Mouse (Mus musculus) neural tube, embryonic 13.5 days (tissue): ENCODE measurements around the gene Nprl3. TPM values are rescaled to one million over a fixed set of nuclear protein-coding genes. Genes with fewer than 3 reads are reported as not detected.

ENCODE experiments used
- ATAC-seq: fragments of 200-750 bp; cut with Nextera tagmentation; 2 replicates; pipeline ENCODE4 v1.8.0; 2017; ENCODE audit warnings: low read depth, mild to moderate bottlenecking, moderate TSS enrichment, moderate library complexity
- H3K27ac ChIP-seq: fragments of 300-500 bp; sonication (generic); replicated peaks from 2 replicates; pipeline ENCODE4 v1.5.1; 2015; ENCODE audit warnings: moderate library complexity, mild to moderate bottlenecking, inconsistent platforms
- H3K27me3 ChIP-seq: fragments of 300-500 bp; sonication (generic); 2 replicates; pipeline ENCODE4 v1.6.1; 2015; ENCODE audit warnings: mild to moderate bottlenecking, inconsistent platforms
- H3K36me3 ChIP-seq: fragments of 300-500 bp; sonication (generic); 2 replicates; pipeline ENCODE4 v1.6.1; 2015; ENCODE audit warnings: mild to moderate bottlenecking, inconsistent platforms
- H3K4me1 ChIP-seq: fragments of 300-500 bp; sonication (generic); replicated peaks from 2 replicates; pipeline ENCODE4 v1.6.1; 2015; ENCODE audit warnings: inconsistent platforms
- H3K4me2 ChIP-seq: fragments of 300-500 bp; sonication (generic); 2 replicates; pipeline ENCODE4 v1.6.1; 2015; ENCODE audit warnings: inconsistent platforms, mild to moderate bottlenecking, moderate library complexity
- H3K4me3 ChIP-seq: fragments of 300-500 bp; sonication (generic); 2 replicates; pipeline ENCODE4 v1.5.1; 2015; ENCODE audit warnings: mild to moderate bottlenecking, inconsistent platforms
- H3K9ac ChIP-seq: fragments of 300-500 bp; sonication (generic); 2 replicates; pipeline ENCODE4 v1.6.1; 2015; ENCODE audit warnings: moderate library complexity, mild to moderate bottlenecking, inconsistent platforms
- H3K9me3 ChIP-seq: fragments of 300-500 bp; sonication (generic); 2 replicates; pipeline ENCODE4 v1.6.1; 2016; ENCODE audit warnings: inconsistent platforms
- WGBS: fragments of 180-500 bp; shearing (Covaris S2); methylation state at CpG from one replicate; pipeline ENCODE4 v1.1.7; 2015; 5-methylcytosine and 5-hydroxymethylcytosine counted together
- polyA plus RNA-seq: library from polyadenylated mRNA; unstranded; fragments of >200 nt; fragmentation: Nextera tagmentation; extraction: Ambion mirVana; gene quantifications from 2 replicates; pipeline ENCODE4 v1.2.1, GENCODE M21; 2015

Nprl3 gene
- polyA plus RNA-seq, 1 experiment from 2014 or later = 42.8 TPM

GRCm38 (mm10) chr11:32241391-32241790 lies 26.1 kb downstream of the Nprl3 start:
- no peak overlapping the region for H3K27ac ChIP-seq
- ATAC-seq = no peak
- peaks cover 56% of the 10 kb centered on the region for H3K36me3 ChIP-seq
- no peak overlapping the region for H3K4me2 ChIP-seq
- H3K4me3 ChIP-seq = no peak overlapping the region
- no peaks in the 10 kb centered on the region for H3K27me3 ChIP-seq
- H3K9ac ChIP-seq = no peak overlapping the region
- H3K4me1 ChIP-seq = peaks cover 13% of the 10 kb centered on the region
- H3K9me3 ChIP-seq = no peaks in the 10 kb centered on the region

DNA sequence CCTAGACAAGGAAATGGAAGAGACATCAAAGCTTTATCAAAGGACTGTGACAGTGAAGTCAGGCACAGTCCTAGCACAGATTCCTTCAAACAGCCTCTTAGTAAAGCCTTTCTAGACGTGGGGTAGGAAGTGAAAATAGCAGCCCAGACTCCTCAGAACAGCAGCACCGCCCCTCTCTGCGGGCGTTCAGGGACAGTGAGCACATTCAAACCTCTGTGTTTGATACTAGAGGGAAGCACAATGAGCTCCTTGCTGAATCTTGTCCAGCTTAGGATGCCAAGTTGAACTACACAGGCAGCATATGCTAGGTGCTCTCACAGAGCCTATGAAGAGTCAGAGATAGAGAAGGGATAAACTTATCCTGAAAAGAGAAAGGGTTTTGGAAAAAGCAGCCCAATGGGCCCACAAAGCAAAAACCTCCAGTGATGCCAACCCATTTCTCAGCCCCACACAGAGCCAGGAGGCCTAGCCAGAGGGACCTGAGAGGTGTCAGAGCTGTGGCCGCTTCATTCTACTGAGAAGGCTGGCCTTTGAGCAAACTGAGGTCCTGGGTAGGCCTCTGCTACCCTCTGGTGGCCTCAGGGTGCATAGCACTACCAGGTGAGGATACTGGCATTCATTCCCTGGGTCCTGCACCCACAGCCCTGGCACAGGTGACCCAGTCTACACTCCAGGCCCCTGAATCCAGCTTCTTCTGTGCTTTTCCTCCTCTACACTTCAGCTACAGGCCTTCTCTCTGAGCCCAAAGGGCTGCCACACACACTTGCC lies 29.2 kb downstream of the Nprl3 start:
- WGBS = 63% methylated on average over 5 of the region's 5 CpGs
- H3K9ac ChIP-seq = no peak overlapping the region
- H3K4me1 ChIP-seq = peaks cover 34% of the 10 kb centered on the region
- H3K36me3 ChIP-seq = peaks cover 51% of the 10 kb centered on the region
- no peaks in the 10 kb centered on the region for H3K27me3 ChIP-seq
- 0 out of 2 replicates have a peak overlapping the region, but pooled peaks have one; percentile 14 for H3K27ac ChIP-seq
- H3K9me3 ChIP-seq = no peaks in the 10 kb centered on the region
- no peak overlapping the region for H3K4me2 ChIP-seq
- no peak overlapping the region for H3K4me3 ChIP-seq
- ATAC-seq = peak; percentile 27; the same call in 1 of the 2 replicates

DNA sequence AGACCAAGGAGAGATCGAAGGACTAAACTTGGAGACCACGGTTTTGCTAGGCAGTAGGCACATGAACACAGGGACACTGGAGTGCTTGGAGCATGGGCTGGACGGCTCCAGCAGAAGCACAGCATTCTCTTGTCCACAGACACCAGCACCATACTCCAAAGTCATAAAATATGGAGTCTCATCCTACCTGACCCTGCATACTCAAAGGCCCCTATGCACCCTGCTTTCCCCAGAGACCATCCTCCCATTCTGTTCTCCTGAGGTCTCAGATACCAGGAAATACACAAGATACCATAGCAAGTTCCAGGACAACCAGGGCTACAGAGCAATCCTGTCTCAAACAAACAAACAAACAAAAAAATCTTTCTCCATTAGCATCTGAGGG lies 30.1 kb downstream of the Nprl3 start:
- Histone ChIP-seq H3K9me3 (no peaks in the 10 kb centered on the region), H3K27me3 (no peaks in the 10 kb centered on the region), H3K9ac (no peak overlapping the region), H3K36me3 (peaks cover 56% of the 10 kb centered on the region), H3K27ac (peak overlapping the region; percentile 68; the same call in 1 of the 2 replicates), H3K4me1 (peaks cover 35% of the 10 kb centered on the region), H3K4me3 (no peak overlapping the region), H3K4me2 (no peak overlapping the region)
- WGBS = 92% methylated on average over 3 of the region's 3 CpGs
- ATAC-seq = no peak

- 57% methylated on average over 9 of the region's 9 CpGs for WGBS
- no peak overlapping the region for H3K4me3 ChIP-seq
- H3K4me1 ChIP-seq = peaks cover 35% of the 10 kb centered on the region
- no peak overlapping the region for H3K4me2 ChIP-seq
- H3K9me3 ChIP-seq = no peaks in the 10 kb centered on the region
- no peak for ATAC-seq
- H3K27ac ChIP-seq = peak overlapping the region; percentile 68
- peaks cover 58% of the 10 kb centered on the region for H3K36me3 ChIP-seq
- no peaks in the 10 kb centered on the region for H3K27me3 ChIP-seq
- 0 out of 2 replicates have a peak overlapping the region, but pooled peaks have one; percentile 34 for H3K9ac ChIP-seq
These were observed 30.6 kb downstream of the Nprl3 start for GRCm38 (mm10) chr11:32236712-32237410.

- Histone ChIP-seq H3K9ac (peak overlapping the region; percentile 34; the same call in 1 of the 2 replicates), H3K36me3 (peaks cover 58% of the 10 kb centered on the region), H3K27ac (peak overlapping the region; percentile 68), H3K27me3 (no peaks in the 10 kb centered on the region), H3K9me3 (no peaks in the 10 kb centered on the region), H3K4me2 (no peak overlapping the region), H3K4me1 (peaks cover 35% of the 10 kb centered on the region), H3K4me3 (no peak overlapping the region)
- ATAC-seq = peak; percentile 8; the same call in 1 of the 2 replicates
- WGBS = 77% methylated on average over 2 of the region's 2 CpGs
These were observed 31.4 kb downstream of the Nprl3 start for GRCm38 (mm10) chr11:32236132-32236531.

DNA sequence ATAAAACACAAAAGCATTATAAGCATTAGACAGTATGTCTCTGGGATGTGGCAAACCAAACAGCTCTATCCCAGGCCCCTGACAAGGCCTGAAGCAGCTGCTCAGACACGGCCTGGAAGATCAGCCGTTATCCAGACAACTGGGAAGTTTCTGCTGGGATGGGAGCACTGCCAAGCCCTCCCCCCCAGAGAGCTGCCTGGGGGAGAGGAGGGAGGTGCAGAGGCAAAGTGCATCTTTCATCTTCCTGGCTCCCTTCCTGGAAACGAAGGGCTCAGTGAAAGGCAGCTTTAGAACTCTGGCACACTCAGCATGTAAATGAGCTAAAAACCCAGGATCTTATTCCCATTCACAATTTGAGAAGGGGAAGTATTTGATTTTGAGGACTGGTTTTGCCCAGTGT lies 31.9 kb downstream of the Nprl3 start:
- no peaks in the 10 kb centered on the region for H3K9me3 ChIP-seq
- 24% methylated on average over 3 of the region's 3 CpGs for WGBS
- peaks cover 35% of the 10 kb centered on the region for H3K4me1 ChIP-seq
- ATAC-seq = peak; percentile 44; the same call in 1 of the 2 replicates
- no peak overlapping the region; the same call in 1 of the 2 replicates for H3K9ac ChIP-seq
- peaks cover 58% of the 10 kb centered on the region for H3K36me3 ChIP-seq
- no peak overlapping the region for H3K4me2 ChIP-seq
- H3K27me3 ChIP-seq = no peaks in the 10 kb centered on the region
- no peak overlapping the region for H3K4me3 ChIP-seq
- peak overlapping the region; percentile 68 for H3K27ac ChIP-seq

DNA sequence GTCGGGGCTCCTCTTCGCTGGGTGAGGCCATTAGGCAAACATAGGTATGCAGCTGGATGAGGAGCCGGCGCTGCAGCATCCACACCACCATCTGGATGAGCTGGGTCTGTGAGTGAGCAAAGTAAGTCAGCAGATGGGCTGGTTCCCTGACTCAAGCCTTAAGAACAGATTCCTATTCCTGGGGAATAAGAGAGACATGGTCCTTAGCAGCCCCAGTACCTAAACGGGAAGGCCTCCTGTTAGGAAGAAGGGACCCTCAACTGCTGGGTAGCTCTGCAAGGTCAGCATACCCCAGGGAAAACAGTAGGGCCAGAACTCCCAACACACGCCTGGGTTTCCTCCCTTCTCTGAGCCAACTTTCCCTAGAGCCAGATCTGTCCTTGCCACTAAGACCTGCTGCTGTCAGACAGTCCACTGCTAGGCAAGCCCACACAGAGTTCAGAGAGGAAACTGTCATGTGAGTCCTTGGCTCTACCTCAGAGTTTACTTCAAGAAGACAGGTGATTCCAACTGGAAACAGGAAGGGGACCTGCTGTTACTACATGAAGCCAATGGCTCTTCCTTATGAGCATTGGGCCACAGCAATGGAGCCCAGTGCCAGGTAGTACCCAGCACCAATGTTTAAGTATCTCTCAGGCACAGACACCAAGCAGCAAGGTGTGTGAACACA lies 32.6 kb downstream of the Nprl3 start:
- peak overlapping the region; percentile 68 for H3K27ac ChIP-seq
- WGBS = 90% methylated on average over 6 of the region's 6 CpGs
- H3K4me3 ChIP-seq = no peak overlapping the region
- no peak for ATAC-seq
- peaks cover 55% of the 10 kb centered on the region for H3K36me3 ChIP-seq
- no peaks in the 10 kb centered on the region for H3K9me3 ChIP-seq
- no peaks in the 10 kb centered on the region for H3K27me3 ChIP-seq
- H3K9ac ChIP-seq = peak overlapping the region; percentile 32; the same call in 1 of the 2 replicates
- H3K4me1 ChIP-seq = peaks cover 35% of the 10 kb centered on the region
- no peak overlapping the region for H3K4me2 ChIP-seq

GRCm38 (mm10) chr11:32233895-32234294 lies 33.6 kb downstream of the Nprl3 start:
- Histone ChIP-seq H3K9ac (no peak overlapping the region), H3K4me3 (no peak overlapping the region), H3K27ac (no peak overlapping the region), H3K4me1 (peaks cover 35% of the 10 kb centered on the region), H3K36me3 (peaks cover 52% of the 10 kb centered on the region), H3K27me3 (no peaks in the 10 kb centered on the region), H3K4me2 (no peak overlapping the region), H3K9me3 (no peaks in the 10 kb centered on the region)
- 97% methylated on average over 3 of the region's 3 CpGs for WGBS
- ATAC-seq = no peak

GRCm38 (mm10) chr11:32232848-32233247 lies 34.7 kb downstream of the Nprl3 start:
- no peak for ATAC-seq
- WGBS = 76% methylated on average over 10 of the region's 10 CpGs

DNA sequence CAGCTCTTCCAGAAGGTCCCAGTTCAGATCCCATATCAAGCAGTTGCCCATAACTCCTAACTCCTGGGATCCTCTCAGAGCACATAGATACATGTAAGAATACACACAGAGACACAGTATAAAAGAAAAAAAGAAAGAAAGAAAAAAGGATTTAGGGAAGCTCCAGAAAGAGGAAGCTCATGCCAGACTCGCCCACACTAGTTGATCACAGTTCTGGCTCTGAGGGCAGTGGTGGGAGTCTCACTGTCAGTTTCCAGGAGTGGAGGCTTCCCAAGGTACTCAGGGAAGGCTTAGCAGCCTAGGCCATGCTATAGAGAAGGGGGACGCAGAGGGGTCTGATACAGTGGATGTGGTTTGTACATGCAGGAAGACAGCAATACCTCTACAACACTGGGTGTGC lies 36.4 kb downstream of the Nprl3 start:
- Histone ChIP-seq H3K27ac (no peak overlapping the region), H3K9ac (no peak overlapping the region), H3K36me3 (peaks cover 53% of the 10 kb centered on the region), H3K27me3 (no peaks in the 10 kb centered on the region), H3K4me2 (no peak overlapping the region), H3K4me3 (no peak overlapping the region), H3K4me1 (peaks cover 38% of the 10 kb centered on the region), H3K9me3 (no peaks in the 10 kb centered on the region)
- ATAC-seq = no peak
- 93% methylated on average over 2 of the region's 2 CpGs for WGBS

More at GRCm38 (mm10) chr11:32232848-32233247, 34.7 kb downstream of the Nprl3 start:
- Histone ChIP-seq H3K9ac (no peak overlapping the region), H3K4me2 (no peak overlapping the region), H3K4me1 (peaks cover 40% of the 10 kb centered on the region), H3K9me3 (no peaks in the 10 kb centered on the region), H3K27me3 (no peaks in the 10 kb centered on the region), H3K36me3 (peaks cover 53% of the 10 kb centered on the region), H3K27ac (no peak overlapping the region), H3K4me3 (no peak overlapping the region)

DNA sequence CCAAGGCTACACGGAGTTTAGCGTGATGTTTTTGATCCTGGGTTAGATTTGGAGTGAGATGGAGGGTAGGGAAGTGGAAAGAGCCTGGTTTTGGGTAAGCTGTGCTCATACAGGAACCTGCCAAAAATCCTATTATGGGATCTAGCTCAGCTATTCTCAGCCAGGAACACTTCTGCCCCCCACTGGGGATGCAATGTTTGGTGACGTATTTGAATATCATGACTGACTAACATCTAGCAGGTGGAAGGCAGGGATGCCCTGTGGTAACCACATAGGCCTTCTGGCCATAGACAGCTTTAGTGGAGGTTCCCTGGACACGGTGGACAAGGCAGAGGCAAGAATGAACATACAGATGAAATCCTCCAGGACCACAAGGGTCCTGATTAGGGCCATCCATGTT lies 37.3 kb downstream of the Nprl3 start:
- 87% methylated on average over 4 of the region's 4 CpGs for WGBS
- Histone ChIP-seq H3K9ac (no peak overlapping the region), H3K27me3 (no peaks in the 10 kb centered on the region), H3K4me2 (no peak overlapping the region), H3K27ac (no peak overlapping the region), H3K9me3 (no peaks in the 10 kb centered on the region), H3K4me1 (peaks cover 38% of the 10 kb centered on the region), H3K4me3 (no peak overlapping the region), H3K36me3 (peaks cover 53% of the 10 kb centered on the region)
- no peak for ATAC-seq

DNA sequence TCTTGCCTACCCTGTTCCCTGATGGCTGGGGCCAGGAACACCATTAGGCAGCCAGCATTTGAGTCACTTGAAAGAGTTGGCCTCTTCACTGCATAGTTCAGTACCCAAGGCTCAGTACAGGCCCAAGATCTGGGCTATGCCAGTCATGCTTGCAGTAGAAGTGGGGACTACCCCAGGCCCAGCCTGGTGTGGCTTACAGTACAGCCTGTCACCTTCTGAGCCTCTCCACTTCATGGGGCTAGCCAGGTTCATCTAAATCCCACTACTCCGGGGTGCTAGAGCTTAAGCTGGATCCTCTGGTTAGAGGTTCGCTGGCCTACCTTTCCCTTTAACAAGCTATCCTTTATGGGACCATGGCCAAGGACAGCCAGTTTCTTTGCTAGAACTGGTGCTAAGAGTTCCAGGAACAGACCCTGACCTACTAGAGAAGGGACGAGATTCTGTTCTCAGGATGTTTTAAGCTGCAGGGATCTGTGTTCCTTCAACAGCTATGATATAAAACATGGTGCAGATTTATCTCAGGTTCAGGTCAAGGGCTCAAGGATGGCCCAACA lies 39.1 kb downstream of the Nprl3 start:
- peaks cover 44% of the 10 kb centered on the region for H3K4me1 ChIP-seq
- ATAC-seq = no peak
- peaks cover 12% of the 10 kb centered on the region for H3K27me3 ChIP-seq
- 96% methylated on average over 3 of the region's 3 CpGs for WGBS
- H3K36me3 ChIP-seq = peaks cover 43% of the 10 kb centered on the region
- no peaks in the 10 kb centered on the region for H3K9me3 ChIP-seq
- peak overlapping the region; percentile 41; the same call in 1 of the 2 replicates for H3K9ac ChIP-seq
- H3K4me3 ChIP-seq = no peak overlapping the region
- no peak overlapping the region for H3K4me2 ChIP-seq
- H3K27ac ChIP-seq = no peak overlapping the region
